Mouse (Mus musculus) MEL (cell line): Measurements from ENCODE around the gene Ccr4. TPM values are rescaled to one million over a fixed set of nuclear protein-coding genes. Genes with fewer than 3 reads are reported as not detected.

Source experiments
- DNase-seq: peaks from one replicate; pipeline ENCODE4 v3.0.0; 2011; ENCODE audit warnings: low read depth, low spot score
- H3K27ac ChIP-seq: 2 replicates; pipeline ENCODE4 v1.5.1; 2012; ENCODE audit warnings: low read depth, mild to moderate bottlenecking, control low read depth, low read length, moderate library complexity; ENCODE audit not compliant: control insufficient read depth
- H3K27me3 ChIP-seq, 2 experiments: fragments of 150-350 bp in 1 of 2; sonication (generic) in 1 of 2; 2 replicates each; pipeline ENCODE4 v1.6.1; 2012; ENCODE audit warnings: low read length in 2 of 2, mild to moderate bottlenecking in 2 of 2, improper control_type of control experiment in 1 of 2, moderate library complexity in 1 of 2; ENCODE audit not compliant: insufficient read depth in 2 of 2, control insufficient read depth in 1 of 2
- H3K36me3 ChIP-seq, 2 experiments: 2 replicates each; pipeline ENCODE4 v1.6.1; 2012 to 2014; ENCODE audit warnings: low read length in 2 of 2, improper control_type of control experiment in 1 of 2, inconsistent platforms in 1 of 2, mild to moderate bottlenecking in 1 of 2; ENCODE audit not compliant: insufficient read depth in 2 of 2, control insufficient read depth in 1 of 2
- H3K4me1 ChIP-seq, 2 experiments: fragments of 150-350 bp in 1 of 2; sonication (generic) in 1 of 2; 2 replicates each; pipeline ENCODE4 v1.6.1; 2012; ENCODE audit warnings: low read length in 2 of 2, improper control_type of control experiment in 1 of 2, mild to moderate bottlenecking in 1 of 2; ENCODE audit not compliant: insufficient read depth in 2 of 2, control insufficient read depth in 1 of 2
- H3K4me3 ChIP-seq, 2 experiments: fragments of 150-350 bp in 1 of 2; sonication (generic) in 1 of 2; 2 replicates each; pipeline ENCODE4 v1.5.1; 2012; ENCODE audit warnings: low read depth in 2 of 2, low read length in 2 of 2, mild to moderate bottlenecking in 2 of 2, moderate library complexity in 2 of 2, control low read depth in 1 of 2, improper control_type of control experiment in 1 of 2; ENCODE audit not compliant: control insufficient read depth in 1 of 2, insufficient read depth in 1 of 2
- H3K79me2 ChIP-seq: 2 replicates; pipeline ENCODE4 v1.6.1; 2012; ENCODE audit warnings: mild to moderate bottlenecking, low read length, moderate library complexity; ENCODE audit not compliant: control insufficient read depth, poor library complexity, insufficient read depth
- H3K9ac ChIP-seq: 2 replicates; pipeline ENCODE4 v1.6.1; 2012; ENCODE audit warnings: low read depth, mild to moderate bottlenecking, control low read depth, low read length, moderate library complexity; ENCODE audit not compliant: control insufficient read depth, poor library complexity, severe bottlenecking
- H3K9me3 ChIP-seq: fragments of 150-350 bp; sonication (generic); replicated peaks from 2 replicates; pipeline ENCODE4 v1.6.1; 2012; ENCODE audit warnings: mild to moderate bottlenecking, low read length, improper control_type of control experiment, moderate library complexity; ENCODE audit not compliant: insufficient read depth
- BHLHE40 ChIP-seq: IDR thresholded peaks from 2 replicates; pipeline ENCODE4 v1.6.1; 2012; ENCODE audit warnings: low read depth, mild to moderate bottlenecking, inconsistent platforms, low read length, improper control_type of control experiment, borderline replicate concordance
- CTCF ChIP-seq, 3 experiments: IDR thresholded peaks in 2 of 3; conservative IDR thresholded peaks in 1 of 3; 2 replicates each; pipeline ENCODE4 v1.5.1; 2011 to 2012; ENCODE audit warnings: low read length in 3 of 3, low read depth in 2 of 3, mild to moderate bottlenecking in 2 of 3, improper control_type of control experiment in 1 of 3, inconsistent platforms in 1 of 3, mixed read lengths in 1 of 3, moderate library complexity in 1 of 3; ENCODE audit not compliant: control insufficient read depth in 1 of 3, insufficient read depth in 1 of 3, poor library complexity in 1 of 3, severe bottlenecking in 1 of 3
- E2F4 ChIP-seq: IDR thresholded peaks from 2 replicates; pipeline ENCODE4 v1.6.1; 2011; ENCODE audit warnings: low read depth, low read length, improper control_type of control experiment, borderline replicate concordance
- ETS1 ChIP-seq: IDR thresholded peaks from 2 replicates; pipeline ENCODE4 v1.6.1; 2012; ENCODE audit warnings: low read depth, mild to moderate bottlenecking, inconsistent platforms, low read length, improper control_type of control experiment, moderate library complexity
- GABPA ChIP-seq: IDR thresholded peaks from 2 replicates; pipeline ENCODE4 v1.6.1; 2012; ENCODE audit warnings: low read depth, mild to moderate bottlenecking, inconsistent platforms, low read length, improper control_type of control experiment, moderate library complexity
- GATA1 ChIP-seq: IDR thresholded peaks from 2 replicates; pipeline ENCODE4 v1.6.1; 2011; ENCODE audit warnings: low read depth, low read length, improper control_type of control experiment
- HCFC1 ChIP-seq: IDR thresholded peaks from 2 replicates; pipeline ENCODE4 v1.6.1; 2012; ENCODE audit warnings: low read depth, mild to moderate bottlenecking, inconsistent platforms, low read length, improper control_type of control experiment, moderate library complexity
- MAX ChIP-seq: IDR thresholded peaks from 2 replicates; pipeline ENCODE4 v1.6.1; 2011; ENCODE audit warnings: low read length, improper control_type of control experiment
- MAZ ChIP-seq: IDR thresholded peaks from 2 replicates; pipeline ENCODE4 v1.6.1; 2012; ENCODE audit warnings: low read depth, mild to moderate bottlenecking, inconsistent platforms, low read length, improper control_type of control experiment
- MXI1 ChIP-seq: IDR thresholded peaks from 2 replicates; pipeline ENCODE4 v1.6.1; 2011; ENCODE audit warnings: mild to moderate bottlenecking, low read depth, low read length, improper control_type of control experiment
- MYB ChIP-seq: IDR thresholded peaks from 2 replicates; pipeline ENCODE4 v1.6.1; 2011; ENCODE audit warnings: mild to moderate bottlenecking, low read depth, low read length, improper control_type of control experiment
- MYC ChIP-seq: IDR thresholded peaks from 2 replicates; pipeline ENCODE4 v1.6.1; 2011; ENCODE audit warnings: low read depth, mild to moderate bottlenecking, low read length, improper control_type of control experiment, moderate library complexity
- POLR2A ChIP-seq, 2 experiments: IDR thresholded peaks; 2 replicates each; pipeline ENCODE4 v1.6.1; 2011 to 2012; ENCODE audit warnings: low read length in 2 of 2, mild to moderate bottlenecking in 2 of 2, control low read depth in 1 of 2, improper control_type of control experiment in 1 of 2, low read depth in 1 of 2, moderate library complexity in 1 of 2; ENCODE audit not compliant: control insufficient read depth in 1 of 2, insufficient read depth in 1 of 2, poor library complexity in 1 of 2
- RCOR1 ChIP-seq: IDR thresholded peaks from 2 replicates; pipeline ENCODE4 v1.6.1; 2012; ENCODE audit warnings: low read depth, mild to moderate bottlenecking, inconsistent platforms, low read length, improper control_type of control experiment
- SIN3A ChIP-seq: IDR thresholded peaks from 2 replicates; pipeline ENCODE4 v1.6.1; 2012; ENCODE audit warnings: low read length, improper control_type of control experiment, inconsistent platforms
- TBP ChIP-seq: IDR thresholded peaks from 2 replicates; pipeline ENCODE4 v1.8.0; 2011; ENCODE audit warnings: low read depth, low read length, improper control_type of control experiment
- UBTF ChIP-seq: IDR thresholded peaks from 2 replicates; pipeline ENCODE4 v1.6.1; 2012; ENCODE audit warnings: low read depth, mild to moderate bottlenecking, inconsistent platforms, low read length, improper control_type of control experiment, moderate library complexity, borderline replicate concordance; ENCODE audit not compliant: insufficient read depth
- ZMIZ1 ChIP-seq: IDR thresholded peaks from 2 replicates; pipeline ENCODE4 v1.6.1; 2012; ENCODE audit warnings: low read depth, mild to moderate bottlenecking, inconsistent platforms, low read length, improper control_type of control experiment, moderate library complexity
- polyA plus RNA-seq, 2 experiments: library from polyadenylated mRNA; stranded (reverse) in 1 of 2; unstranded in 1 of 2; fragments of >175 nt in 1 of 2; fragments of >200 nt in 1 of 2; gene quantifications; 2 replicates each; pipeline versions ENCODE4 v1.2.1 to v1.2.4; 2012; ENCODE audit warnings: low replicate concordance in 2 of 2, low read depth in 1 of 2; ENCODE audit not compliant: insufficient read length in 2 of 2, insufficient read depth in 1 of 2, missing spikeins in 1 of 2
- total RNA-seq: library from RNA; depleted of rRNA; stranded (reverse); fragments of 300-350 nt; gene quantifications from 2 replicates; pipeline ENCODE4 v1.2.3, GENCODE M21; 2012

Ccr4 gene
- total and polyA plus RNA-seq, 3 experiments, result 0.15 TPM; not detected in 2

- Histone ChIP-seq H3K9me3 (no peaks in the 10 kb centered on the region), H3K27ac (no peak overlapping the region), H3K27me3 (no peaks in the 10 kb centered on the region), H3K9ac (no peak overlapping the region), H3K4me1 (no peaks in the 10 kb centered on the region), H3K4me3 (no peak overlapping the region), H3K79me2 (no peaks in the 10 kb centered on the region), H3K36me3 (no peaks in the 10 kb centered on the region)
- no peak for DNase-seq
- no peak for TF ChIP-seq ETS1
- TF ChIP-seq HCFC1, result no peak
- TF ChIP-seq CTCF (IDR thresholded peaks at IDR 0.05 in 2 of 3, conservative IDR thresholded peaks at IDR 0.05 in 1 of 3; ENCODE audit: control insufficient read depth in 1 of 3, insufficient read depth in 1 of 3, low read depth in 2 of 3, low read length in 3 of 3, poor library complexity in 1 of 3, severe bottlenecking in 1 of 3), result no peak
Observed at GRCm38 (mm10) chr9:114471892-114472291, 32.8 kb downstream of the Ccr4 start.

- Histone ChIP-seq H3K79me2 (no peaks in the 10 kb centered on the region), H3K36me3 (no peaks in the 10 kb centered on the region; a peak in 1 of 4 replicates), H3K4me1 (no peaks in the 10 kb centered on the region), H3K9me3 (no peaks in the 10 kb centered on the region), H3K27me3 (no peaks in the 10 kb centered on the region), H3K9ac (no peak overlapping the region), H3K27ac (no peak overlapping the region), H3K4me3 (no peak overlapping the region)
- peak; percentile 11 for DNase-seq
- TF ChIP-seq CTCF (IDR thresholded peaks at IDR 0.05 in 2 of 3, conservative IDR thresholded peaks at IDR 0.05 in 1 of 3; ENCODE audit: control insufficient read depth in 1 of 3, insufficient read depth in 1 of 3, low read depth in 2 of 3, low read length in 3 of 3, poor library complexity in 1 of 3, severe bottlenecking in 1 of 3), result peak; percentile 20 to 30 (median 20); a peak in 3 of 6 replicates
- no peak for TF ChIP-seq GABPA
- TF ChIP-seq MYC, result no peak
Observed at GRCm38 (mm10) chr9:114468701-114469100, 36.0 kb downstream of the Ccr4 start.

- Histone ChIP-seq H3K27me3 (no peaks in the 10 kb centered on the region), H3K9me3 (no peaks in the 10 kb centered on the region), H3K27ac (no peak overlapping the region), H3K36me3 (no peaks in the 10 kb centered on the region; a peak in 1 of 4 replicates), H3K79me2 (no peaks in the 10 kb centered on the region), H3K4me1 (no peaks in the 10 kb centered on the region), H3K4me3 (no peak overlapping the region), H3K9ac (no peak overlapping the region)
- no peak for DNase-seq
- no peak for TF ChIP-seq ZMIZ1
- TF ChIP-seq E2F4, result no peak
- no peak for TF ChIP-seq MYB
- no peak for TF ChIP-seq BHLHE40
- TF ChIP-seq MXI1, result no peak
- no peak for TF ChIP-seq UBTF
- TF ChIP-seq GATA1, result no peak
- TF ChIP-seq SIN3A, result no peak
- no peak for TF ChIP-seq MAZ
- no peak for TF ChIP-seq RCOR1
- TF ChIP-seq TBP, result no peak
- no peak for TF ChIP-seq MAX
- no peak for TF ChIP-seq GABPA
- no peak for TF ChIP-seq MYC
- no peak for TF ChIP-seq CTCF (IDR thresholded peaks at IDR 0.05 in 2 of 3, conservative IDR thresholded peaks at IDR 0.05 in 1 of 3; ENCODE audit: control insufficient read depth in 1 of 3, insufficient read depth in 1 of 3, low read depth in 2 of 3, low read length in 3 of 3, poor library complexity in 1 of 3, severe bottlenecking in 1 of 3)
- TF ChIP-seq POLR2A (IDR thresholded peaks at IDR 0.05; ENCODE audit: control insufficient read depth in 1 of 2, insufficient read depth in 1 of 2, low read depth in 1 of 2, low read length in 2 of 2, poor library complexity in 1 of 2), result no peak
- TF ChIP-seq HCFC1, result no peak
Observed at GRCm38 (mm10) chr9:114468217-114468616, 36.5 kb downstream of the Ccr4 start.
